Mouse (Mus musculus): Measurements from ENCODE around the gene Gnl3.

Gene Gnl3

DNA sequence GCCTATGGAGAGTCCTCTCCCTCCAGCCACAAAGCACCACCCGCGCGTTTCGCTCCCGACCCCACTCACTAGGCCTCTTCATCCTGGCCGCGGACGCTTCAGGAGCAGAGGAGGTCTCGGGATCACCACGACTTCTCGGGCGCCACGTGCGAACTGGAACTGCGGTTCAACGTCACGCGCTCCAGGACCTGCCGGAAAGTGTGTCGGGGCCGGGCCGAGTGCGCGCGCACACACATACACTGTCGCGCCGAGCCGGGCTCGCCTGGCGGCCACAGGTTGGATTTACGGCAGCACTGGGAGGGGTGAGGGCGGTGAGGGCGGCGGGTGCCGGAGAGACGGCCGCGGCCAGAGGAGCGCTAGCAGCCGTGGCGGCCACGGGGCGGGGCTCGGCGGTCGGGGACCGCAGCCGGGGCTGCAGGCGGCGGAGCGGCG, at the start of gene Gnl3, which contains the start of gene Pbrm1:
Gene Gnl3 (minus strand): TSS at position 293 of the 432 bp plus-strand sequence.
Gene Pbrm1 (plus strand): TSS at position 279 of the 432 bp plus-strand sequence.
- peak; percentile 98 for DNase-seq

- no peak for DNase-seq
Measured at GRCm38 (mm10) chr14:31062277-31062676, 43.3 kb upstream of the Gnl3 start.

GRCm38 (mm10) chr14:31045817-31046216, 26.9 kb upstream of the Gnl3 start:
- DNase-seq, result no peak

DNA sequence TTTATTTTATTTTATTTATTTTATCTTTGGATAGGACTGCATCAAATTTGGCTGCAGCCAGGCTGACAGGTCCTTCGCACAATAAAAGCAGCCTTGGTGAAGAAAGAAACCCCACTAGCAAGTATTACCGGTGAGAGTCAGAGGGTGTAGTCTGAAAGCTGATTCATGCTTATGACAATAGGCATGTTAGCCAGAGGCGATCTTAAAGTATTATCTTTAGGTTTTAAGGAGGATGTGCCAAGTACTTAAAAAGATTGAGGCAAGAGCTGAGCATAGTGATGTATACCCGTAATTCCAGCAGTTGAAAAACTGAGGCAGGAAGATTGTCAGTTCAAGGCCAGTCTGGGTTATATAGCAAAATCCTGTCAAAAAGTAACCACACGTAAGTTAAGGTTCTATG, 26.3 kb upstream of the Gnl3 start:
- DNase-seq, result no peak

DNA sequence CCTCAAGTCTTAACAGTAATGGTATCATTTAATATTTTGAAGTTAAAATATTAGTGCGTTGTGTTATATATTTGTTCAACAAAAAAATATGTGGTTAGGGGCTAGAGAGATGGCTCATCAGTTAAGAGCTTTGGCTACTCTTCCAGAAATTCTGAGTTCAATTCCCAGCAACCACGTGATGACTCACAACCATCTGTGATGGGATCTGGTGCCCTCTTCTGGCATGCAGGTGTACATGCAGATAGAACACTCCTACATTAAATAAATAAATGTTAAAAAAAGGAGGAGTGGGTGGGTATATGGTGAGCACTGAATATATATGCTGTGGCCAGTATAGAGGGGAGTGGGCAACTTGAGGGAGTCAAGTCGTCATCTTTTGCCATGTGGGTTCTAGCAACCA, 6.8 kb upstream of the Gnl3 start:
- DNase-seq, result no peak

DNA sequence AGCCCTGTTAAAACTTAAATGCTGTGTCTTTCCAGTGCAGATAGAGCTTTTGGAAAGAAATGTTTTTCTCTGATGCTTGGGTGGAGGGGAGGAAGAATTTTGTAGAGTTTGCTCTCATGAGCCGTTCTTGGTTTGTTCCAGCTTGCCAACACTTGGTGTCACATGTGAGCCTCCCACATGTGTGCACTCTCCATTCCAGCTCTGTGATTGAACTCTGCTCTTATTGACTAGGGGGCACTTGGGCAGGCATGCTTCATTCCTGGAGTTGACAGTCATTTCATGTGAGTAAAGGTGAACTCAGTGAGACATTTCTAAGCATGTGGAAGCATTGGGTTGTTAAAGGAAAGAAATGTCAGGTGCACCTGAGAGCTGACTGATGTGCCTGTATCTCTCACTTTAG, 3.6 kb upstream of the Gnl3 start:
- DNase-seq, result no peak

DNA sequence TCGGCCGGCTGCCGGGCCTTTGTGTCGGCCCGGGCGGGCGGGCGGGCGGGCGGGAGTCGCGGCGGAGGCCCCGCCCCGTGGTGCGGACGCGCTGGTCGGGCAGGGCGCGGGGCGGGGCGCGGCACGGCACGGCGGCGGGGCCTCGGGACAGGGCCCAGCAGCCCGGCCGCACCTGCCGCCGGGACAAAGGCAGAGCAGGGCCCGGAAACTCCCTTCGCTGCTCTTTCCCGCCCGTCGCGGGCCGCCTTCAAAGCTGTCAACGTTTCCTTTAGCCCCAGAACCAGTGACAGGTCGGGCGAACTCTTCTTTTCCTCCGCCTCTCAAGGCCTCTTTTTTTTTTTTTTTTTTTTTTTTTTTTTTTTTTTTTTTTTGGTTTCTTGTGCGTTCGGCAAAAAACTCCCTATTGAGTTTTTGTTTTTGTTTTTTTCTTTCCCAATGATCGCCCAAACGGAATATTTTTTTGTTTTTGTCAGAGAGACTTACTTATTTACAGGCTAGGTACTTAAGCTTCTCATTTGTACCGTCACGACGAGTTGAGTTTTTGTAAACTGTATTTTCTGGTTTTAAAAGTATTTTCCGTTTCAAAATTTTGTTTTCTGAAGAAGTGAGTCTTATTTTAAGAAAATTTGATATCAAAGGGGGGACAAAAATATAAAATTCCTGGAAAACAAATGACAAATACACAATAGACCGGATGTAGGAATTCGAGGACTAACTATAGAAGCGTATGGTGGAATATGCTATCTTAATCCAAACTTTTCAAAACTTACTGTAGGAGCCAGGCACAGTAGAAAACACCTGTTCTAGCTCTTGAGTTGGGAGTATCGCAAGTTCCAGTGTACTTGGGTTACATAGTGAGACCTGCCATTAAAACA, 616 bp upstream of the Gnl3 start:
- peak; percentile 58 for DNase-seq

- DNase-seq, result no peak
Measured at GRCm38 (mm10) chr14:31017854-31018253, 1.1 kb downstream of the Gnl3 start.

DNA sequence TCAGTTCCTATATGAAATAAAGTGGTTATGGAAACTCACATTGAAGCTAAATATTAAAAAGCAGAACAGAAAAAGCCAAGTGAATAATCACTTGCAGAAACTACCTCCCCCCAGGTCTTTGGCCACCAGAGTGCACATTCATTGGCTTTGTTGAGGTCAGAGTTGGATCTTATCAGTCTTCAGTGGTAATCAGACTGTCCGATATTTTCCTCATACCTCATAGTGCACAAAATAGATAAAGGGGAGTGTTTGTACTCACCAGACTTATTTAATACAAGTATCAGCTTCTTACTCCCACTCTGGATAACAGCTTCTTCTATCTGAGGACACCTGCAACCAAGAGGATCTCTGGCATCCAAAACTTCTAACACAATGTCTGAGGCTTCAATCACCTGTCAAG, 2.9 kb downstream of the Gnl3 start:
- DNase-seq, result no peak

GRCm38 (mm10) chr14:31013928-31014327, 5.0 kb downstream of the Gnl3 start:
- no peak for DNase-seq

GRCm38 (mm10) chr14:31011588-31011987, 7.4 kb downstream of the Gnl3 start:
- DNase-seq, result no peak

DNA sequence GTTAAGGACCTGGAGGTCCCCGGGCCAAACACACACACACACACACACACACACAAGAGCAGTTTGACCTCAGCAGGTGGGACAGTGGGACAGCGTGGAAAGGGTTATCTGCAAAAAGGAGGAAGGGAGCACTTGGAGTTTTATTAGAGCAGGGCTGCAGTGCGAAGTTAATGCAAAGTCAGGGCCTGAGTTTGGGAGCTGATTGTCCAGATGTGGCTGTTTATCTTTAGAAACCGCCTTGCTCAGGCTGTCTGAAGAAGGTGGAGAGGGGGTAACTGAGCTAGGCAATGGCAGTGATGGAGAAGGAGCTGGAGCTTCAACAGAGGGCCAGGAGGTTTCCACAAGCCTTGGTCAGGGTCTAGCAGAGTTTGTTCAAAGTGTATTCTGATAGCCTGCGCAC, 12.2 kb downstream of the Gnl3 start:
- no peak for DNase-seq

- DNase-seq, result no peak
Measured at GRCm38 (mm10) chr14:31004527-31004926, 14.4 kb downstream of the Gnl3 start.

DNA sequence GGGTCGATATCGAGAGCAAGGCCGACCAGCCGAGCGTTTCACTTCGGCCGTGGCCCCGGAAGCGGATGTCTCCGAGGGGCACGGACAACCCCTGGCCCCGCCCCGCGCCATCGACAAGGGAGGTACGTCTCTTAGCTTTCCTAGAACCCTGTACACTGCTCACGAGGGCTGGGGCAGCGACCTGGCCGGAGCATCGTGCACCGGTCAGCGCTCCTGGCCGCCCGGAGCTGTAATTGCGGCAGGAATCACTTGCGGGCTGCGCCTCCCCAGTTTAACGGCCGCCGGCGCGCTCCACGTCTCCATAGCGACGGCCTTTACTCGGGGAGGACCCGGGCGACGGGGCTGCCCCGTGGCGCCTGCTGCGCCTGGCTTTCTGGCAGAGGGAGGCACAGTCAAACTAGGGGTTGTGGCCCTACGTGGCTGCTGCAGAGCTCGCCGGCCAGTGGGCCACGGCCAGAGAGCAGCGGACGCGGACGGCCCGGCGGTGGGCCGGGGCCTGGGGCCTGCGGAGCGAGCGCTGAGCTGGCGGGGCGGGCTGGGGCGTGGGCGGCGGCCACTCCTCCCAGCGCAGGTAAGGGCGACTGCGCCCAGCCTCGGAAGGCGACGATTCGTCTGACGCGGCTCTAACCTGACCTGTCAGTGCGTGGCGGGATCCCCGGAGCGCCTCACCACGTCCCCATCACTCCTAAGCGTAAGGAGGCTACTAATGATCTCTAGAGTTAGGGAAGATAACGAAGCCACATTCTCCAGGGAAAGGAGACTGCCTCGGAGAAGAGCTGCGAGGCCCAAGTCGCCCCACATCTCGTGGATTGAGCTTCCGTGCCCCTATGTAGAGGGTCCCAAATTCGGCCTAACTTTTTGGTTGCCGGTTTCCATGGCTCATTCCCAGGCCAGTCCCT, 17.4 kb downstream of the Gnl3 start, which contains the start of the genes Glt8d1 and Spcs1:
Gene Glt8d1 (plus strand): TSS at position 94 of the 899 bp plus-strand sequence.
Gene Spcs1 (minus strand): TSS at position 366 of the 899 bp plus-strand sequence.
- peak; percentile 84 for DNase-seq

- no peak for DNase-seq
Measured at GRCm38 (mm10) chr14:31000816-31001306, 18.1 kb downstream of the Gnl3 start.

DNA sequence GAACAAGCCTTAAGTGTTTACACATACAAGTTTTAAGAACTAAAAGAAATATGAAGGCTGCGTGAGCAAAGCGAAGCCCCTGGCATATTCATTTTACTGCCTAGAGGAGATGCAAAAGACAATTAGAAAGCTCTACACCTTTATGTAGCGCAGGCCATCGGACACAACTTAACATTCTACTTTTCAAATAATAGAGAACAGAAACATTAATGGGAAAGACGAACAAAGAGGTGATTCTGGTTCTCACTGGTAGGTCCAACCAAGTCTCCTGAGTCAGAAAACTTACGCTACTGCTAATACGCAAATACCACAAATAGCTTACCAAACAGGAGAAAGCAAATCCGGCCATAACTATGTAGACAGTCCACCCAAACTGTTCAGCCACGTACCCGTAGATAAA, 18.6 kb downstream of the Gnl3 start:
- no peak for DNase-seq

DNA sequence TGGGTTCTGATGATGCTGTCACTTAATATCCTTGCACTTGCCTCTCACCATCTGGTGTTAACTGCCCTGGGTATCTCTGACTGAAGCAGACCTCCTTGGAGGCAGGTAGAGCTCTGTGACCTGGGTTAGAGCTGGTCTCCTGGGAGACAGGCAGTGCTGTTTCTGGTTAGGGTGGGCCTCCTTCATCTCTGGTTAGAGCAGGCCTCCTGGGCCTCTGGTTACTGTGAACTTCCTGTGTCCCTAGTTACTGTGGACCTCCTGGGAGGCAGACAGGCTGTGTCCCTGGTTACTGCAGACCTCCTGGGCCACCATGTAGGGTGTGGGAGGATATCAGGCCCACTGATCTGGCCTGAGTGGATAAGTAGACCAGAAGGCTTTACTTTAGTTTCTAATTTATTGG, 22.5 kb downstream of the Gnl3 start:
- no peak for DNase-seq

- DNase-seq, result no peak
Measured at GRCm38 (mm10) chr14:30976222-30976621, 42.7 kb downstream of the Gnl3 start.

DNA sequence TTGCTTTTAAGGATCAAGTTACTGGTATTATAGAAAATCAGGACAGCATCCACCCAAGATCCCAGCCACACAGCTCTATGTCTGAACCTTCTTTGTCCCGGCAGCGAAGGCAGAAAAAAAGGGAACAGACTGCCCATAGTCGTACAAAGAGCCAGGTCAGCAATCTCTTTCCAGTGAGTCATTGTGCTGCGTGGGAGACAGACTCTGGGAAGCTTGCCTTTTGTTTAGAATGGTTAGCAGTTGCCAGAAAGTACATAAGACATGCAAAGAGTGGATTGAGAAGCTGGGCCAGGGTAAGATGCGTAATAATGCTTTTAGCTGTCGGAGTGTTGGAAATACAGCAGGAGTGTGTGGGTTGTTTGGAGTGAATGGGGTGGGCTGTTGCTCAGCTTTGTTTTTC, 44.7 kb downstream of the Gnl3 start:
- no peak for DNase-seq
